Mouse (Mus musculus) limb, embryonic 10.5 days (tissue): Measurements from ENCODE around the gene Vmn1r70. TPM values are rescaled to one million over a fixed set of nuclear protein-coding genes. Genes with fewer than 3 reads are reported as not detected.

Experiments
- DNase-seq: peaks from one replicate; pipeline ENCODE4 v3.0.0-alpha.2; 2017; ENCODE audit warnings: low spot score
- H3K27ac ChIP-seq: fragments of 300-500 bp; sonication (generic); 2 replicates; pipeline ENCODE4 v1.5.1; 2016; ENCODE audit warnings: mild to moderate bottlenecking
- H3K27me3 ChIP-seq: fragments of 300-500 bp; sonication (generic); 2 replicates; pipeline ENCODE4 v1.6.1; 2016; ENCODE audit warnings: low read depth, mild to moderate bottlenecking; ENCODE audit not compliant: poor library complexity, severe bottlenecking
- H3K36me3 ChIP-seq: fragments of 300-500 bp; sonication (generic); 2 replicates; pipeline ENCODE4 v1.6.1; 2016; ENCODE audit warnings: mild to moderate bottlenecking, moderate library complexity
- H3K4me1 ChIP-seq: fragments of 300-500 bp; sonication (generic); 2 replicates; pipeline ENCODE4 v1.6.1; 2016
- H3K4me3 ChIP-seq: fragments of 300-500 bp; sonication (generic); 2 replicates; pipeline ENCODE4 v1.5.1; 2016; ENCODE audit warnings: mild to moderate bottlenecking, moderate library complexity
- H3K9me3 ChIP-seq: fragments of 300-500 bp; sonication (generic); replicated peaks from 2 replicates; pipeline ENCODE4 v1.6.1; 2016; ENCODE audit warnings: mild to moderate bottlenecking
- WGBS: fragments of 180-500 bp; shearing (Covaris S2); methylation state at CpG from one replicate; pipeline ENCODE4 v1.1.7; 2016; 5-methylcytosine and 5-hydroxymethylcytosine counted together
- polyA plus RNA-seq: library from polyadenylated mRNA; unstranded; fragments of >200 nt; fragmentation: Nextera tagmentation; extraction: Ambion mirVana; gene quantifications from 2 replicates; pipeline ENCODE4 v1.2.1, GENCODE M21; 2016

Vmn1r70 gene
- polyA plus RNA-seq = not detected in 2 replicates

GRCm38 (mm10) chr7:10631232-10631631 is at the start of gene Vmn1r70:
TSS of gene Vmn1r70 (plus strand) at chr7:10631532.
- Histone ChIP-seq H3K36me3 (no peaks in the 10 kb centered on the region), H3K27ac (no peak within 1 kb of the TSS), H3K27me3 (no peaks in the 10 kb centered on the region), H3K4me3 (no peak within 1 kb of the TSS), H3K9me3 (peaks cover 11% of the 10 kb centered on the region; the same call in 1 of the 2 replicates), H3K4me1 (no peaks in the 10 kb centered on the region)
- no peak for DNase-seq
- WGBS = 76% methylated on average over 1 of the region's 1 CpGs

- no peaks in the 10 kb centered on the region for H3K4me1 ChIP-seq
- H3K36me3 ChIP-seq = no peaks in the 10 kb centered on the region
- DNase-seq = no peak
- H3K27me3 ChIP-seq = no peaks in the 10 kb centered on the region
- no peak within 1 kb of the TSS for H3K4me3 ChIP-seq
- H3K27ac ChIP-seq = no peak within 1 kb of the TSS
- H3K9me3 ChIP-seq = peaks cover 2% of the 10 kb centered on the region; the same call in 1 of the 2 replicates
Measured at GRCm38 (mm10) chr7:10613559-10613958, 17.8 kb upstream of the Vmn1r70 start, which contains the start of gene Vmn1r69. TSS of gene Vmn1r69 (minus strand) at chr7:10613659.

Other genes starting within 250 kb of the Vmn1r70 start
- gene Vmn1r67, start 188.2 kb upstream of the Vmn1r70 start, polyA plus RNA-seq = not detected in 2 replicates
- gene Zik1, start 136.1 kb upstream of the Vmn1r70 start, polyA plus RNA-seq = 33.3 and 36.4 TPM in 2 replicates
- gene Vmn1r68, start 73.0 kb upstream of the Vmn1r70 start, polyA plus RNA-seq = not detected in 2 replicates
- not detected in 2 replicates for gene Vmn1r69, start 17.9 kb upstream of the Vmn1r70 start, polyA plus RNA-seq
- gene Nlrp4b, start 56.3 kb downstream of the Vmn1r70 start, polyA plus RNA-seq = not detected in 2 replicates
- gene Vmn1r71, start 122.8 kb downstream of the Vmn1r70 start, polyA plus RNA-seq = not detected in 2 replicates